ENCODE assay signal across 8 mouse cellular contexts in the genomic region with DNA sequence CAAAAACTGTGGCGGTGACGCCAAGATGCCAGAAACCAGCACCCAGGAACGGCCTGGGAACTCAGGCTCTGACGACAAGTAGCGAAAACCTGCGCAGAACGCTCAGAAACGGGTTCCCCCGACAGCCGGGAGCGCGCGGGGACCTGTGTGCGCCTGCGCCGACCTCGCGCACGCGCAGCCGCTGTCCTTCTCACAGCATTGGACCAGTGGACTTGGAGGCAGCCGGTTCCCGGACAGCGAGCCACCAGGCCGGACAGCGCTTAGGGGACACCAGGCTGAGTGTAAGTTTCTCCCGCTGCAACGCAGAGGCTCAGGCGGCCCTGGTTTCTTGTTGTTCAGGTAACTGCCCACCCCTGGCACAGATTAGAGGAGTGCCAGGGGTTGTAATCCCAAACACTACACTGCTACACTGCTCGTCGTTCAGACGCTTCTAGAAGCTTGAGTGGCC. TPM values are rescaled to one million over a fixed set of nuclear protein-coding genes. Genes with fewer than 3 reads are reported as not detected.
DNase-seq lines count a peak whose midpoint lies in the region; ATAC-seq and TF ChIP-seq lines count a peak whose summit lies in the region.

Gene Bpnt1, plus strand, starts transcription at position 167 of the 448 bp plus-strand sequence.

- peaks cover 11% of the 10 kb centered on the region; the same call in 1 of the 2 replicates for H3K79me2 ChIP-seq in liver, adult 2 months (ENCODE audit: control insufficient read depth, insufficient read depth, low read length)
- peaks cover 26% of the 10 kb centered on the region for H3K79me2 ChIP-seq in myocyte (ENCODE audit: control insufficient read depth, insufficient read depth)

- peaks cover 26% of the 10 kb centered on the region for H3K4me1 ChIP-seq in bone marrow macrophage, adult 2 months (ENCODE audit: control insufficient read depth, insufficient read depth, low read length)
- 0 out of 2 replicates have a peak, but pooled peaks cover 2% of the 10 kb centered on the region for H3K4me1 ChIP-seq in embryonic fibroblast, embryonic 13.5 days (ENCODE audit: control insufficient read depth, insufficient read depth, low read length)
- peaks cover 32% of the 10 kb centered on the region for H3K4me1 ChIP-seq in heart, embryonic 10.5 days
- peaks cover 32% of the 10 kb centered on the region; the same call in 1 of the 2 replicates for H3K4me1 ChIP-seq in kidney, embryonic 16.5 days (ENCODE audit: insufficient read depth, low read length)
- H3K4me1 ChIP-seq in liver, adult 2 months (ENCODE audit: control insufficient read depth, insufficient read depth, low read length): peaks cover 6% of the 10 kb centered on the region; the same call in 1 of the 2 replicates

- peak within 1 kb of the TSS; percentile 54 for H3K27ac ChIP-seq in bone marrow macrophage, adult 2 months (ENCODE audit: insufficient read depth, low read depth, low read length)
- peak within 1 kb of the TSS; percentile 63 for H3K27ac ChIP-seq in embryonic fibroblast, embryonic 13.5 days (ENCODE audit: insufficient read depth, low read length)
- H3K27ac ChIP-seq in heart, embryonic 10.5 days: peak within 1 kb of the TSS; percentile 94
- H3K27ac ChIP-seq in kidney, embryonic 16.5 days (ENCODE audit: low read length): peak within 1 kb of the TSS; percentile 95
- H3K27ac ChIP-seq in liver, adult 2 months (replicated peaks; ENCODE audit: insufficient read depth, low read depth, low read length): peak within 1 kb of the TSS; percentile 68

- ATAC-seq in kidney, embryonic 16.5 days (ENCODE audit: low FRiP score, low TSS enrichment): peak; percentile 89

- under 1% methylated on average over 32 of the region's 32 CpGs for WGBS in heart, embryonic 10.5 days
- under 1% methylated on average over 32 of the region's 32 CpGs for WGBS in kidney, embryonic 16.5 days
- under 1% methylated on average over 32 of the region's 32 CpGs for WGBS in liver, adult 2 months

- H3K9ac ChIP-seq in kidney, embryonic 16.5 days (replicated peaks; ENCODE audit: low read length): peak within 1 kb of the TSS; percentile 85
- peak within 1 kb of the TSS; percentile 80 for H3K9ac ChIP-seq in liver, adult 2 months (ENCODE audit: low read depth, low read length)

- H3K9me3 ChIP-seq in heart, embryonic 10.5 days: no peaks in the 10 kb centered on the region
- H3K9me3 ChIP-seq in kidney, embryonic 16.5 days (ENCODE audit: low read length): no peaks in the 10 kb centered on the region

- peaks cover 3% of the 10 kb centered on the region; the same call in 1 of the 2 replicates for H3K36me3 ChIP-seq in heart, embryonic 10.5 days
- peaks cover 2% of the 10 kb centered on the region; the same call in 1 of the 2 replicates for H3K36me3 ChIP-seq in kidney, embryonic 16.5 days (ENCODE audit: insufficient read depth, low read length)
- H3K36me3 ChIP-seq in liver, adult 2 months (ENCODE audit: control insufficient read depth, insufficient read depth, low read length): peaks cover 2% of the 10 kb centered on the region
- peaks cover 2% of the 10 kb centered on the region for H3K36me3 ChIP-seq in myocyte (ENCODE audit: control insufficient read depth, insufficient read depth)
- no peaks in the 10 kb centered on the region for H3K36me3 ChIP-seq in splenic B cell, adult 2 months (ENCODE audit: control insufficient read depth, insufficient read depth, low read length, poor library complexity, severe bottlenecking)

- no peak for TF ChIP-seq POLR2A in bone marrow macrophage, adult 2 months (IDR thresholded peaks at IDR 0.05; ENCODE audit: borderline replicate concordance, low read depth, low read length)
- peak; percentile 97 for TF ChIP-seq POLR2A in embryonic fibroblast, embryonic 13.5 days (IDR thresholded peaks at IDR 0.05; ENCODE audit: low read depth, low read length)
- peak; percentile 80 for TF ChIP-seq POLR2A in liver, adult 2 months (IDR thresholded peaks at IDR 0.05; ENCODE audit: extremely low read depth, insufficient read depth, low read length)
- peak; percentile 89 for TF ChIP-seq POLR2A in myocyte (IDR thresholded peaks at IDR 0.05; ENCODE audit: insufficient read length, low read depth)

- H3K4me2 ChIP-seq in kidney, embryonic 16.5 days (replicated peaks; ENCODE audit: low read depth, low read length): peak within 1 kb of the TSS; percentile 80
- H3K4me2 ChIP-seq in myocyte (ENCODE audit: low read depth): peak within 1 kb of the TSS; percentile 96

- DNase-seq in A20 (ENCODE audit: low read depth, low spot score): peak; percentile 94
- peak; percentile 96 for DNase-seq in heart, embryonic 10.5 days (ENCODE audit: low spot score)
- DNase-seq in liver, adult 2 months (ENCODE audit: extremely low read depth, low read depth, low spot score): peak; percentile 84
- DNase-seq in splenic B cell, adult 2 months (ENCODE audit: low read depth, low spot score): peak; percentile 90

- peak within 1 kb of the TSS; percentile 72 for H3K4me3 ChIP-seq in bone marrow macrophage, adult 2 months (ENCODE audit: insufficient read depth, low read length)
- H3K4me3 ChIP-seq in embryonic fibroblast, embryonic 13.5 days (ENCODE audit: insufficient read depth, low read length): peak within 1 kb of the TSS; percentile 88
- H3K4me3 ChIP-seq in heart, embryonic 10.5 days: peak within 1 kb of the TSS; percentile 66
- H3K4me3 ChIP-seq in kidney, embryonic 16.5 days (ENCODE audit: low read length): peak within 1 kb of the TSS; percentile 73
- peak within 1 kb of the TSS; percentile 55 for H3K4me3 ChIP-seq in liver, adult 2 months (ENCODE audit: insufficient read depth, low read depth, low read length)
- H3K4me3 ChIP-seq in myocyte: peak within 1 kb of the TSS; percentile 59

- no peak for TF ChIP-seq CTCF in bone marrow macrophage, adult 2 months (IDR thresholded peaks at IDR 0.05; ENCODE audit: low read depth, low read length)
- TF ChIP-seq CTCF in embryonic fibroblast, embryonic 13.5 days (IDR thresholded peaks at IDR 0.05; ENCODE audit: borderline replicate concordance, insufficient read depth, low read length): no peak
- TF ChIP-seq CTCF in liver, adult 2 months (IDR thresholded peaks at IDR 0.05; ENCODE audit: low read depth, low read length): no peak

- H3K27me3 ChIP-seq in heart, embryonic 10.5 days (ENCODE audit: insufficient read depth, poor library complexity, severe bottlenecking): no peaks in the 10 kb centered on the region
- H3K27me3 ChIP-seq in kidney, embryonic 16.5 days (ENCODE audit: insufficient read depth, low read length): no peaks in the 10 kb centered on the region
- H3K27me3 ChIP-seq in liver, adult 2 months (ENCODE audit: control insufficient read depth, insufficient read depth, low read length): no peaks in the 10 kb centered on the region
- H3K27me3 ChIP-seq in myocyte (ENCODE audit: control insufficient read depth, insufficient read depth, insufficient read length): no peaks in the 10 kb centered on the region
- H3K27me3 ChIP-seq in splenic B cell, adult 2 months (ENCODE audit: control insufficient read depth, insufficient read depth, low read length, poor library complexity, severe bottlenecking): no peaks in the 10 kb centered on the region

- H3ac ChIP-seq in myocyte (ENCODE audit: control insufficient read depth, insufficient read length): peak within 1 kb of the TSS; percentile 56

TF ChIP-seq in myocyte, 11 proteins besides CTCF, POLR2A, EP300 and RAD21:
- TF ChIP-seq TCF3 (IDR thresholded peaks at IDR 0.05; ENCODE audit: insufficient read length, low read depth) (no peak), POLR2AphosphoS2 (IDR thresholded peaks at IDR 0.05; ENCODE audit: insufficient read length, low read depth) (peak; percentile 97), CEBPB (IDR thresholded peaks at IDR 0.05; ENCODE audit: insufficient read depth, poor library complexity, severe bottlenecking) (no peak)

RNA-seq across cellular contexts. Expression of gene Bpnt1, which starts in this region (rescaled TPM):
- 16.8 and 21.7 TPM in 2 replicates for polyA plus RNA-seq in bone marrow macrophage, adult 2 months (2012; ENCODE audit: insufficient read depth, insufficient read length, missing spikeins)
- polyA plus RNA-seq in embryonic fibroblast, embryonic 13.5 days (2011; ENCODE audit: insufficient read length, low read depth, missing spikeins): 23.2 and 30.1 TPM in 2 replicates
- polyA plus RNA-seq in heart, embryonic 10.5 days (2016; fragmentation: Nextera tagmentation; extraction: Ambion mirVana): 38.5 and 39.9 TPM in 2 replicates
- 56.4 and 65.5 TPM in 2 replicates for polyA plus RNA-seq in kidney, embryonic 16.5 days (2015; fragmentation: Nextera tagmentation; extraction: Ambion mirVana)
- 80.5 and 81.5 TPM in 2 replicates for total RNA-seq in liver, adult 2 months (2014; rRNA removed)
- 86.5 and 99.0 TPM in 2 replicates for polyA plus RNA-seq in liver, adult 2 months (2012; rRNA removed)
- 20.0 TPM for polyA plus RNA-seq in myocyte (2012; fragmentation: generic; extraction: Trizol)

Comparison
In these comparisons a context has a peak if more than half of its experiments do, and no peak if none do; other contexts are left out.
1. Peak in every context shown above with its lines: DNase-seq, ATAC-seq, H3K4me3 ChIP-seq and H3K27ac ChIP-seq.